16 mouse cellular contexts compared by ENCODE assay signal in the genomic region with DNA sequence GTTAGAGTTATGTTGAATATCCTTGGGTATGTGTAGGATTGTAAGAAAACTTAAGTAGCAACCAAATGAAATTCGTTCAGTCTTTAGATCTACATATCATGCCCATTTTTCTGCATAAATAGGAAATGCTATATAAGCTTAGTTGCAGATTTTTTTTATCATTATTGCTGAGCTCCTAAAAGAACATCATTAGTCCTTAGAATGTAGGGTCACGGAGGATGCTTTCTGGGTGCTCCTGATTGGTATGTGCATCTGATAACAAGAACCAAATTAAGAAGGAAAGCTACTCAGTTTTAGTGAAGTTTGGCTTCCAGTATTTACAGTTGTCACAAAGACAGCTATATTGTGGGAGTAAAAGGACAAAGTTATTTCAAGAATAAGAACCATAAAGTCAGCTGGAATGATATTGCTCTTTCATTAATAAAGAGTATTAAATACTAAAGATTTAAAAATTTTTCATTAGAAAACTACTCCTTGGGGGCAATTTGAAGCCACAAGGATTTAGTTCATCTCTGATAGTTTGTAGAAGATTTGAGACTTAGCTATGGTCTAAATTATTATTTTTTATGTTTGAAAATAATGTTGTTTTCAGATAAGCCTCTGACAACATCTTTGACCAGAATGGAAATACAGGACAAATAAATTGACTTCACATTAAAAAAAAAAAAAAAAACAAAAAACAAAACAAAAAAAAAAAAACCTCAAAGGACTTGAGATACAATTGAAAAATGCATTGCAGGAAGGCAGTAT.
DNase-seq lines count a peak whose midpoint lies in the region.
"Had no signal": no experiment of that assay in that cellular context is flagged by ENCODE, and none has a peak within 500 bp of the region (broad histone marks: within the 10 kb centered on the region; RNA-seq: fewer than 3 reads in every experiment).

No protein-coding gene starts in this region.

- peak; percentile 79 for DNase-seq in adipocyte (ENCODE audit: low spot score)
- DNase-seq in forelimb bud, embryonic 11.5 days (ENCODE audit: low read depth, low spot score) = peak; percentile 14
- DNase-seq in cerebellum, postnatal 4 days (ENCODE audit: low spot score in 2 of 2) = no peak
- DNase-seq in layer of hippocampus, postnatal 25 days (ENCODE audit: extremely low spot score in 1 of 2, low spot score in 1 of 2) = no peak
- no peak for DNase-seq in heart, postnatal 25 days (ENCODE audit: low spot score)
- DNase-seq: adrenal gland, adult 2 months; adrenal gland, postnatal 10 days; adrenal gland, postnatal 25 days; B cell, adult 2 months; cerebellum, adult 11-12 months; cerebellum, adult 2 months; cerebellum, adult 9-10 months; cerebellum, postnatal 10 days; cerebellum, postnatal 25 days; embryo, embryonic 11 days; forebrain, postnatal 0 days had no signal

- intact Hi-C loops in heart, postnatal 25 days (cut with DNase I) = no loop called here

Comparison
In these comparisons a context has a peak if more than half of its experiments do, and no peak if none do; other contexts are left out.
1. DNase-seq: peak in adipocyte (single experiment) and forelimb bud, embryonic 11.5 days (single experiment); none in cerebellum, postnatal 4 days (0 of 2), layer of hippocampus, postnatal 25 days (0 of 2) and heart, postnatal 25 days (single experiment).